Mouse (Mus musculus) Patski (cell line): ENCODE results near the gene Dcpp3. TPM values are rescaled to one million over a fixed set of nuclear protein-coding genes. Genes with fewer than 3 reads are reported as not detected.
"Not testable (repeated sequence)": the region's sequence is repeated elsewhere in the genome, so short reads cannot be mapped to it uniquely, and the experiment has no call there.

Experiments
- ATAC-seq: fragments of 100-300 bp; one replicate; pipeline ENCODE4 v1.8.0; 2021
- CTCF ChIA-PET: fragments of 350-600 bp; sonication (Branson Sonifier 250); formaldehyde crosslinking; loops from one replicate; lab custom pipeline; 2022; ENCODE audit warnings: inconsistent platforms; lab: Charles Lee
- POLR2A ChIA-PET: fragments of 350-600 bp; sonication (Branson Sonifier 250); formaldehyde crosslinking; loops from one replicate; lab custom pipeline; 2022; ENCODE audit warnings: antibody characterized with exemption, inconsistent platforms; lab: Charles Lee
- DNase-seq: peaks from one replicate; pipeline ENCODE4 v3.0.0-alpha.2; 2011; ENCODE audit warnings: low read depth, low spot score
- H3K27me3 ChIP-seq: fragments of 371-371 bp; one replicate; pipeline ENCODE4 v1.5.1; 2021
- CTCF ChIP-seq: fragments of 100-300 bp; IDR thresholded peaks from one replicate; pipeline ENCODE4 v1.5.1; 2021
- in situ Hi-C: fragments of 300-500 bp; cut with MboI; formaldehyde crosslinking; loops from 3 replicates; pipeline ENCODE4 v1.11.1; 2018; ENCODE audit warnings: low pct_unique_long_range_greater_than_20kb, mixed read lengths
- polyA plus RNA-seq: library from polyadenylated mRNA; unstranded; gene quantifications from one replicate; pipeline ENCODE4 v1.2.3, GENCODE M21; 2021

The Dcpp3 gene
- polyA plus RNA-seq = not detected

DNA sequence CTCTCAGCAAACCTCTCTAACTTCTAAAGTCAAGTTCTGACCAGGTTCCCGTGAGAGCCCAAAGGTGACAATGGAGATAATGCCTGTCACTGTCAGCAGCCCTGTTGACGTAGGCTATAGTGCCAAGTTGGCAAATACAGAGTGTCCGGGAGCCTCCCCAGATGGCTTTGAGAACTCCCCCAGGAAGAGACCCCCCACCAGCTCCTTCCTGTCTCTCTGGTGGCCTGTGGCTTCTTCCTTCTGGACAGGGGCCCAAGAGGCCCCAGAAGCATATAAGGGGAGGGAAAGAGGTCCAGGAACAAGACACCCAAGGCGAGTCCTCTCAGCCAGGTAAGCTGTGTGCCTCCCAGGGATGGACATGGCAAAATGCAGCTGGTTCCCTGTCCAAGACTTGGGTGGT is at the start of gene Dcpp3:
Gene Dcpp3, plus strand, starts transcription at position 301 of the 400 bp plus-strand sequence.
- POLR2A ChIA-PET, H3K27me3 ChIP-seq, ATAC-seq, in situ Hi-C loops, DNase-seq, CTCF ChIA-PET: not testable (repeated sequence)

GRCm38 (mm10) chr17:23867756-23868155 is 49.5 kb upstream of the Dcpp3 start, which contains the start of gene Prss21:
TSS of gene Prss21 (plus strand) at chr17:23868056.
- ChIA-PET POLR2A (no interaction called here), CTCF (no interaction called here)
- no peak for DNase-seq
- no peak for ATAC-seq
- in situ Hi-C loops = no loop called here
- no peaks in the 10 kb centered on the region for H3K27me3 ChIP-seq
- no peak for TF ChIP-seq CTCF

- ATAC-seq (no peak), DNase-seq (no peak)
- no peak for TF ChIP-seq CTCF
- ChIA-PET POLR2A (no interaction called here), CTCF (no interaction called here)
- in situ Hi-C loops = no loop called here
- H3K27me3 ChIP-seq = no peaks in the 10 kb centered on the region
These were observed 48.7 kb upstream of the Dcpp3 start for GRCm38 (mm10) chr17:23868513-23868912.

DNA sequence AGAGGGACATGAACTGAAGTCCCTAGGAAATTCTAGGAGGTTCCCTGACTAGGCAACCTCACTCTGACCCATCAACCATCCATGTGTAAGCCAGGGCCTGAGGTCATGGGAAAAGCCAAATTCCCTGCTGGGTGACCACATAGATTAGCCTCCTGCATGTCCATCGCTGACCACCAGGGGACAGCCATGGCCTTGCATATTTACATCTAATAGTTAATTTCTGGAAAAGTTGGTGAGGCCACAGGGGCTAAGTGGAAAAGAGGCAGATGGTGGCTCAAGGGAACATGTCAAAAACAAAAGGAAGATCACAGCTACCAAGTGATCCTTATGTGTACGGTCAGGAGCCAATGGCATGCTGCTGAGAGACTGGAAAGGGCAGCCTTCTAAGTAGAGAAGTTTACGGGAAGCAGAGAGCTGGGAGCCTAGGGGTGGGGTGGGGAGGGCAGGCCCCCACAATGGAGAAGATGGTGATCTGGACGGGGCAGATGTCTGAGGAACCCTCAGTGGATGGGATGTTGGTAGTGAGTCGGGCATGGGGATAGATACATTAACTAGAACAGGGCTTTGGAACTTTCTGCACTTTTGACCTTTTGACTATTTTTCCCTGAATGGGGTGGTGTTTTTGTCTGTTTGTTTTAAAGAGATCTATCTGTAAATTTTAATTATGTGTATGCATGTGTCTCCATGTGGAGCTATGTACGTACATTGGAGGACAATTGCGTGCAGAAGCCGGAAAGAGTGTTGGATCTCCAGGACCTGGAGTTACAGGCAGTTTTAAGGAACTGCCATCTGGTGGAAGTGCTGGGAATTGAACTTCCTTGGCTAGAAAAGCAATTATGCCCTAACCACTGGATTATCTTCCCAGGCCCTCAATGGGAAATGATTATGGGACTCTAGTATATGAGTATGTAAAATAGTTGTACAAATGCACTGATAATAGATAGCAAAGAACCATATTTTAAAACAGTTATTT is 43.1 kb upstream of the Dcpp3 start:
- ChIA-PET CTCF (interaction anchor here (0.6 to 1.5 kb wide), 7 partner anchors 18 to 85 kb away, joined by 3 to 7 read pairs (median 4); partner anchors contain the start of gene Elob), POLR2A (no interaction called here)
- TF ChIP-seq CTCF = peak; percentile 93
- in situ Hi-C loops = loop anchor here (5.0 kb wide), 1 partner anchor 88 kb away; no protein-coding TSS in a partner anchor
- ATAC-seq (peak; percentile 71), DNase-seq (peak; percentile 51)
- no peaks in the 10 kb centered on the region for H3K27me3 ChIP-seq

GRCm38 (mm10) chr17:23876741-23877140 is 40.5 kb upstream of the Dcpp3 start:
- DNase-seq (no peak), ATAC-seq (no peak)
- TF ChIP-seq CTCF = no peak
- H3K27me3 ChIP-seq = no peaks in the 10 kb centered on the region
- in situ Hi-C loops = no loop called here
- CTCF ChIA-PET = interaction anchor here (1.2 to 2.9 kb wide), 2 partner anchors 33 to 84 kb away, joined by 4 to 10 read pairs; partner anchors contain the start of genes Prss32 and Prss41
- POLR2A ChIA-PET = interaction anchor here (0.8 kb wide), 1 partner anchor 47 kb away, joined by 3 read pairs; the partner anchor contains the start of gene Elob

- DNase-seq = no peak
- POLR2A ChIA-PET = interaction anchor here (0.8 kb wide), 1 partner anchor 48 kb away, joined by 3 read pairs; the partner anchor contains the start of gene Elob
- CTCF ChIA-PET = interaction anchor here (1.2 to 2.9 kb wide), 2 partner anchors 33 to 83 kb away, joined by 4 to 10 read pairs; partner anchors contain the start of genes Prss32 and Prss41
- ATAC-seq = no peak
- no peak for TF ChIP-seq CTCF
- no peaks in the 10 kb centered on the region for H3K27me3 ChIP-seq
- in situ Hi-C loops = no loop called here
These were observed 40.1 kb upstream of the Dcpp3 start for GRCm38 (mm10) chr17:23877166-23877565.

- DNase-seq, in situ Hi-C loops, H3K27me3 ChIP-seq, POLR2A ChIA-PET, ATAC-seq, CTCF ChIA-PET: not testable (repeated sequence)
These were observed 36.7 kb upstream of the Dcpp3 start, which contains the start of the genes Dcpp1 and Dcpp2 for GRCm38 (mm10) chr17:23880576-23880975. TSS of gene Dcpp1 (plus strand) at chr17:23880876. TSS of gene Dcpp2 (plus strand) at chr17:23880880.

DNA sequence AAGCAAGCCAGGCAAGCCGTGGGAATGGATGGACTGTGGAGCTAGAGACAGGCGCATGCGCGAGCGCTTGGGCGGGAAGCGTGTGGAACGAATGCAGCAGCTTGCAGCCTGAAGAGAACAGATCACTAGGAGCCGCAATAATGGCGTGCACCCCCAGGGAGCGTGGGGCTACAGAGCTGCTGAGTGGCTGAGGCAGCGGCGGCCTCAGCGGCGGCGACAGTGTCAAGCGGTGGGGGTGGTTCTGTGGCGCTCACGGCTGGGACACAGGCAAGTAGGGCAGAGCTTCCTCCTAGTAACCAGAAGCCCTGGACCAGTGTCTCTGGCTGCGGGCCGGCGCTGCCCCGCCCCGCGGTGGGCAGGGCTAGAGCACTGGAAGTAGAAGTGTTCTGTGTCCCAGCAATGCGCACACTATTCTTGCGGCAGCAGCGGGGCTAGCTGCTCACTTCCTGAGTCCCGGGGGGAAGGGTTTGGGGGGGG is 7.3 kb downstream of the Dcpp3 start:
- no peak for TF ChIP-seq CTCF
- ChIA-PET CTCF (interaction anchor here (1.3 kb wide), 1 partner anchor 36 kb away, joined by 5 read pairs; no protein-coding TSS in a partner anchor), POLR2A (interaction anchor here (1.0 kb wide), 1 partner anchor 54 kb away, joined by 3 read pairs; no protein-coding TSS in a partner anchor)
- H3K27me3 ChIP-seq = no peaks in the 10 kb centered on the region
- DNase-seq = peak; percentile 37
- in situ Hi-C loops = no loop called here
- peak; percentile 97 for ATAC-seq

DNA sequence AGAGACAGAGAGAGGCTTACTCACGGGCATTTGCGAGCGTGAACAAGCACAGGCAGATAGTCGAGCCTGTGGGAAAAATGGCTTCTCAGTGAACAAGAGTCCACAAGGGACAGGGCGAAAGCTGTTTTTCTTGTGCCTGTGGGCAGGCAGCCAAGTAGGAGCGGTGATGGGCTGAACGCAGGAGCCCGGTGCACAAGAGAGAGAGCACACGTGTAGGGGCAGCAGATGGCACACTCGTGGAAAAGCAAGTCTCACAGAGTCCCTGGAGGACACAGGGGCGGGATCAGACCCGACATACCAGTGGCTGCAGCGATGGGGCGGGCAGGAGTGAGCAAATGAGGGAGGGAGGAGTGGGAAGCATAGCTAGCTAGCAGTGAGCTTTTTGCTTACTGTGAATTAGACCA is 7.8 kb downstream of the Dcpp3 start:
- DNase-seq = peak; percentile 19
- no peak for TF ChIP-seq CTCF
- in situ Hi-C loops = no loop called here
- no peaks in the 10 kb centered on the region for H3K27me3 ChIP-seq
- ChIA-PET POLR2A (interaction anchor here (1.0 kb wide), 1 partner anchor 55 kb away, joined by 3 read pairs; no protein-coding TSS in a partner anchor), CTCF (interaction anchor here (1.3 kb wide), 1 partner anchor 35 kb away, joined by 5 read pairs; no protein-coding TSS in a partner anchor)
- peak; percentile 63 for ATAC-seq

GRCm38 (mm10) chr17:23931157-23931556 is 13.9 kb downstream of the Dcpp3 start:
- CTCF ChIA-PET = no interaction called here
- no peaks in the 10 kb centered on the region for H3K27me3 ChIP-seq
- POLR2A ChIA-PET = no interaction called here
- DNase-seq (no peak), ATAC-seq (no peak)
- no peak for TF ChIP-seq CTCF
- in situ Hi-C loops = no loop called here
